Mouse (Mus musculus) midbrain, embryonic 16.5 days (tissue): Measurements from ENCODE around the gene Tmem184b. TPM values are rescaled to one million over a fixed set of nuclear protein-coding genes. Genes with fewer than 3 reads are reported as not detected.

Experiments
- ATAC-seq: fragments of 200-750 bp; cut with Nextera tagmentation; 2 replicates; pipeline ENCODE4 v1.8.0; 2017; ENCODE audit warnings: moderate TSS enrichment
- H3K27ac ChIP-seq: fragments of 300-500 bp; sonication (generic); 2 replicates; pipeline ENCODE4 v1.5.1; 2014; ENCODE audit warnings: mild to moderate bottlenecking, low read length, mixed read lengths
- H3K27me3 ChIP-seq: fragments of 300-500 bp; sonication (generic); 2 replicates; pipeline ENCODE4 v1.6.1; 2014; ENCODE audit warnings: low read depth, low read length, mixed read lengths; ENCODE audit not compliant: control insufficient read depth, insufficient read depth
- H3K36me3 ChIP-seq: fragments of 300-500 bp; sonication (generic); 2 replicates; pipeline ENCODE4 v1.6.1; 2014; ENCODE audit warnings: mild to moderate bottlenecking, low read length, moderate library complexity, mixed read lengths; ENCODE audit not compliant: control insufficient read depth, insufficient read depth
- H3K4me1 ChIP-seq: fragments of 300-500 bp; sonication (generic); 2 replicates; pipeline ENCODE4 v1.6.1; 2014; ENCODE audit warnings: mild to moderate bottlenecking, low read length, mixed read lengths; ENCODE audit not compliant: control insufficient read depth, insufficient read depth
- H3K4me2 ChIP-seq: fragments of 300-500 bp; sonication (generic); 2 replicates; pipeline ENCODE4 v1.6.1; 2014; ENCODE audit warnings: mild to moderate bottlenecking, low read length, mixed read lengths
- H3K4me3 ChIP-seq: fragments of 300-500 bp; sonication (generic); 2 replicates; pipeline ENCODE4 v1.5.1; 2014; ENCODE audit warnings: low read depth, mild to moderate bottlenecking, low read length, moderate library complexity, mixed read lengths
- H3K9ac ChIP-seq: fragments of 300-500 bp; sonication (generic); 2 replicates; pipeline ENCODE4 v1.6.1; 2014; ENCODE audit warnings: low read depth, low read length, mixed read lengths
- H3K9me3 ChIP-seq: fragments of 300-500 bp; sonication (generic); replicated peaks from 2 replicates; pipeline ENCODE4 v1.6.1; 2014; ENCODE audit warnings: mild to moderate bottlenecking, low read length, mixed read lengths; ENCODE audit not compliant: control insufficient read depth, poor library complexity, severe bottlenecking
- WGBS: fragments of 180-500 bp; shearing (Covaris S2); extraction: QIAGEN DNeasy Blood & Tissue Kit; methylation state at CpG from one replicate; pipeline ENCODE4 v1.1.7; 2014; 5-methylcytosine and 5-hydroxymethylcytosine counted together
- polyA plus RNA-seq: library from polyadenylated mRNA; unstranded; fragments of >200 nt; fragmentation: Nextera tagmentation; extraction: Ambion mirVana; gene quantifications from 2 replicates; pipeline ENCODE4 v1.2.1, GENCODE M21; 2015

The Tmem184b gene
- polyA plus RNA-seq, 1 experiment from 2014 or later = 42.5 TPM

GRCm38 (mm10) chr15:79348651-79349050, 54.7 kb downstream of the Tmem184b start:
- Histone ChIP-seq H3K4me2 (peak overlapping the region; percentile 96), H3K27ac (no peak overlapping the region), H3K9me3 (no peaks in the 10 kb centered on the region), H3K9ac (no peak overlapping the region; the same call in 1 of the 2 replicates), H3K36me3 (no peaks in the 10 kb centered on the region), H3K27me3 (peaks cover 7% of the 10 kb centered on the region; the same call in 1 of the 2 replicates), H3K4me3 (peak overlapping the region; percentile 83; the same call in 1 of the 2 replicates), H3K4me1 (peaks cover 8% of the 10 kb centered on the region)
- 67% methylated on average over 8 of the region's 8 CpGs for WGBS
- no peak for ATAC-seq

GRCm38 (mm10) chr15:79347845-79348506, 55.4 kb downstream of the Tmem184b start:
- Histone ChIP-seq H3K9me3 (no peaks in the 10 kb centered on the region), H3K27me3 (peaks cover 7% of the 10 kb centered on the region; the same call in 1 of the 2 replicates), H3K4me3 (peak overlapping the region; percentile 83), H3K27ac (peak overlapping the region; percentile 78), H3K9ac (peak overlapping the region; percentile 82), H3K4me2 (peak overlapping the region; percentile 96), H3K36me3 (no peaks in the 10 kb centered on the region), H3K4me1 (peaks cover 8% of the 10 kb centered on the region)
- peak; percentile 65 for ATAC-seq
- WGBS = under 1% methylated on average over 41 of the region's 46 CpGs

GRCm38 (mm10) chr15:79347165-79347844, 56.1 kb downstream of the Tmem184b start:
- Histone ChIP-seq H3K4me1 (peaks cover 8% of the 10 kb centered on the region), H3K4me3 (peak overlapping the region; percentile 83), H3K9ac (peak overlapping the region; percentile 82), H3K9me3 (no peaks in the 10 kb centered on the region), H3K27ac (peak overlapping the region; percentile 78), H3K27me3 (peaks cover 7% of the 10 kb centered on the region; the same call in 1 of the 2 replicates), H3K4me2 (peak overlapping the region; percentile 96), H3K36me3 (no peaks in the 10 kb centered on the region)
- ATAC-seq = peak; percentile 90
- under 1% methylated on average over 59 of the region's 61 CpGs for WGBS

GRCm38 (mm10) chr15:79346051-79346793, 57.1 kb downstream of the Tmem184b start, which contains the start of gene Maff:
Gene Maff, plus strand, starts transcription at chr15:79346621.
- peak within 1 kb of the TSS; percentile 82 for H3K9ac ChIP-seq
- 53% methylated on average over 8 of the region's 8 CpGs for WGBS
- ATAC-seq = no peak

GRCm38 (mm10) chr15:79344627-79345026, 58.7 kb downstream of the Tmem184b start:
- Histone ChIP-seq H3K36me3 (no peaks in the 10 kb centered on the region), H3K27me3 (peaks cover 7% of the 10 kb centered on the region; the same call in 1 of the 2 replicates), H3K4me2 (no peak overlapping the region), H3K4me3 (no peak overlapping the region), H3K27ac (no peak overlapping the region), H3K4me1 (peaks cover 8% of the 10 kb centered on the region), H3K9me3 (no peaks in the 10 kb centered on the region), H3K9ac (no peak overlapping the region)
- ATAC-seq = no peak
- WGBS = 81% methylated on average over 4 of the region's 4 CpGs

More at GRCm38 (mm10) chr15:79346051-79346793, 57.1 kb downstream of the Tmem184b start, which contains the start of gene Maff:
- H3K4me3 ChIP-seq = peak within 1 kb of the TSS; percentile 83
- no peaks in the 10 kb centered on the region for H3K36me3 ChIP-seq
- H3K4me2 ChIP-seq = peak within 1 kb of the TSS; percentile 96
- peaks cover 7% of the 10 kb centered on the region; the same call in 1 of the 2 replicates for H3K27me3 ChIP-seq
- H3K27ac ChIP-seq = peak within 1 kb of the TSS; percentile 78
- peaks cover 8% of the 10 kb centered on the region for H3K4me1 ChIP-seq
- H3K9me3 ChIP-seq = no peaks in the 10 kb centered on the region

- H3K27ac ChIP-seq = no peak overlapping the region
- H3K27me3 ChIP-seq = no peaks in the 10 kb centered on the region
- no peak for ATAC-seq
- no peaks in the 10 kb centered on the region for H3K36me3 ChIP-seq
- no peak overlapping the region for H3K4me3 ChIP-seq
- WGBS = 84% methylated on average over 6 of the region's 6 CpGs
- H3K9me3 ChIP-seq = no peaks in the 10 kb centered on the region
- H3K9ac ChIP-seq = no peak overlapping the region
- no peaks in the 10 kb centered on the region for H3K4me1 ChIP-seq
- H3K4me2 ChIP-seq = no peak overlapping the region
These were observed 60.6 kb downstream of the Tmem184b start for GRCm38 (mm10) chr15:79342641-79343337.

DNA sequence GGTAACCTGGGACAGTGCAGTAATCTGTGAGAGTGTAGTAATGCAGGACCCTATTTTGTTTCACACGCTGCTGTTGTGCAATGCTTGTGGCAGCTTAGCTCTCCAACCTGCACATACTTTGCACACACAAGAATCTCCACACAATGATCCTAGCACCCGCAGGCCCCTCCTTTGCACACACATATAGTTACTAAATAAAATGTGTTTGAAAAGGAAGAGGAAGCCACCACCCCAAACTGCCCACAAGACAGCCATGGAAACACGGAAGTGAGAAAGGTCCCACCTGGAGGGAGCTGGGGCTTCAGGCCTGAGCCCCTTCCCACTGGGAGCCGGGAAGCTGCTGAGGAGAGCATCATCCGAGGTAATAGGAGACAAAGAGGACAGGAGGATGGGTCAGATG, 64.4 kb downstream of the Tmem184b start:
- no peaks in the 10 kb centered on the region for H3K4me1 ChIP-seq
- no peak overlapping the region for H3K9ac ChIP-seq
- no peak overlapping the region for H3K27ac ChIP-seq
- 76% methylated on average over 5 of the region's 5 CpGs for WGBS
- no peak for ATAC-seq
- no peaks in the 10 kb centered on the region for H3K36me3 ChIP-seq
- H3K9me3 ChIP-seq = no peaks in the 10 kb centered on the region
- no peak overlapping the region for H3K4me2 ChIP-seq
- no peaks in the 10 kb centered on the region for H3K27me3 ChIP-seq
- H3K4me3 ChIP-seq = no peak overlapping the region

DNA sequence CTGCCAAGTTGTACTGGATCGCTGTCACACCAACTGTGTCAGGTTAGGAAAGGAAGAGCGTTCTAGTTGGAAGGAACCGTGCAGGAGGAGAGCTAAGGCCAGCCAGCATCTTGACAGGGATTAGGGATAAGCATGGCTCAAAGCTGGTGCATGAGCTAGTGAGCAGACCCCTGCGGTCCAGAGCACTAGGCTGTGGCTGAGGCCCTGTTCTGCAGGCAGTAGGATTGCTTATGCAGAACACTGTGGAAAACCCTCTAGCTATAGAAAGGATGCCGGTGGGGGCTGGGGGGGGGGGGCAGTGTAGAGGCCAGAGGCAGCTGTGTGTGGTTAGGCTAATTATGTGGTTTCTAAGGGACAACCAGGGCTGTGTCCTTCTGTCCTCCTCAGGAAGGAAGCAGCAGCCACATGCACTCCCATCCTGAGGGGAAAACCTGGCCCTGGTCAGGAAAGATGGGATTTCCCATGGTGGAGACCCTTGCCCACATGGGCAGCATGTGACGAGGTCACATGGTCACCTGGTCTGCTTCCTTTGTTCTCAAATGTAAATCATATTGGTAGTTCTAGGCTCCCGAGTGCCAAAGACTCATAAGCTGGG, 68.2 kb downstream of the Tmem184b start:
- no peak for ATAC-seq
- Histone ChIP-seq H3K9me3 (no peaks in the 10 kb centered on the region), H3K27ac (no peak overlapping the region), H3K4me3 (no peak overlapping the region), H3K4me1 (no peaks in the 10 kb centered on the region), H3K9ac (no peak overlapping the region), H3K27me3 (no peaks in the 10 kb centered on the region), H3K36me3 (no peaks in the 10 kb centered on the region), H3K4me2 (no peak overlapping the region)
- 41% methylated on average over 7 of the region's 7 CpGs for WGBS
